Mouse (Mus musculus) myocyte (in vitro differentiated cells): ENCODE measurements at regions not wholly inside any gene's neighbourhood (a gene's known extent, or its start where the extent isn't known, plus 50 kb on each side); places are given as distances from the start of the nearest gene placed in this dataset.

ENCODE experiments used
- H3K27me3 ChIP-seq: one replicate; pipeline ENCODE4 v1.6.1; 2011; ENCODE audit not compliant: control insufficient read depth, insufficient read depth, insufficient read length
- H3K36me3 ChIP-seq: one replicate; pipeline ENCODE4 v1.6.1; 2011; ENCODE audit not compliant: control insufficient read depth, insufficient read depth
- H3K4me2 ChIP-seq: one replicate; pipeline ENCODE4 v1.6.1; 2011; ENCODE audit warnings: low read depth, control low read depth
- H3K4me3 ChIP-seq: one replicate; pipeline ENCODE4 v1.5.1; 2011; ENCODE audit warnings: mild to moderate bottlenecking, control low read depth, moderate library complexity
- H3K79me2 ChIP-seq: one replicate; pipeline ENCODE4 v1.6.1; 2011; ENCODE audit not compliant: control insufficient read depth, insufficient read depth
- H3ac ChIP-seq: one replicate; pipeline ENCODE4 v1.6.1; 2011; ENCODE audit not compliant: control insufficient read depth, insufficient read length
- CEBPB ChIP-seq: IDR thresholded peaks from 2 replicates; pipeline ENCODE4 v1.6.1; 2011; ENCODE audit warnings: mild to moderate bottlenecking, moderate library complexity; ENCODE audit not compliant: poor library complexity, insufficient read depth, severe bottlenecking
- E2F4 ChIP-seq: IDR thresholded peaks from one replicate; pipeline ENCODE4 v1.6.1; 2011; ENCODE audit warnings: mild to moderate bottlenecking, control low read depth, moderate library complexity; ENCODE audit not compliant: insufficient read depth
- MAX ChIP-seq: IDR thresholded peaks from one replicate; pipeline ENCODE4 v1.6.1; 2011; ENCODE audit warnings: low read depth, mild to moderate bottlenecking, control low read depth
- MYOD1 ChIP-seq, 3 experiments: IDR thresholded peaks; one replicate each; pipeline ENCODE4 v1.6.1; 2011; ENCODE audit warnings: control low read depth in 2 of 3, low read depth in 2 of 3, mild to moderate bottlenecking in 2 of 3, moderate library complexity in 1 of 3; ENCODE audit not compliant: insufficient read length in 2 of 3, control insufficient read depth in 1 of 3
- MYOG ChIP-seq, 3 experiments: IDR thresholded peaks; one replicate each; pipeline ENCODE4 v1.6.1; 2011; ENCODE audit warnings: control low read depth in 2 of 3, low read depth in 2 of 3, mild to moderate bottlenecking in 2 of 3; ENCODE audit not compliant: insufficient read length in 2 of 3, control insufficient read depth in 1 of 3, insufficient read depth in 1 of 3
- POLR2A ChIP-seq: IDR thresholded peaks from one replicate; pipeline ENCODE4 v1.6.1; 2011; ENCODE audit warnings: low read depth, mild to moderate bottlenecking, control low read depth, moderate library complexity; ENCODE audit not compliant: insufficient read length
- POLR2AphosphoS2 ChIP-seq: IDR thresholded peaks from one replicate; pipeline ENCODE4 v1.6.1; 2011; ENCODE audit warnings: low read depth, control low read depth; ENCODE audit not compliant: insufficient read length
- REST ChIP-seq: IDR thresholded peaks from one replicate; pipeline ENCODE4 v1.6.1; 2011; ENCODE audit warnings: mild to moderate bottlenecking, control low read depth, moderate library complexity; ENCODE audit not compliant: insufficient read depth, insufficient read length
- SRF ChIP-seq: IDR thresholded peaks from one replicate; pipeline ENCODE4 v1.6.1; 2011; ENCODE audit warnings: low read depth; ENCODE audit not compliant: control insufficient read depth, insufficient read length
- TCF12 ChIP-seq: IDR thresholded peaks from one replicate; pipeline ENCODE4 v1.6.1; 2011; ENCODE audit warnings: mild to moderate bottlenecking, control low read depth; ENCODE audit not compliant: poor library complexity, insufficient read depth, severe bottlenecking
- TCF3 ChIP-seq: IDR thresholded peaks from one replicate; pipeline ENCODE4 v1.6.1; 2011; ENCODE audit warnings: low read depth, control low read depth; ENCODE audit not compliant: insufficient read length
- USF1 ChIP-seq: IDR thresholded peaks from one replicate; pipeline ENCODE4 v1.6.1; 2011; ENCODE audit warnings: low read depth, mild to moderate bottlenecking, control low read depth, moderate library complexity

DNA sequence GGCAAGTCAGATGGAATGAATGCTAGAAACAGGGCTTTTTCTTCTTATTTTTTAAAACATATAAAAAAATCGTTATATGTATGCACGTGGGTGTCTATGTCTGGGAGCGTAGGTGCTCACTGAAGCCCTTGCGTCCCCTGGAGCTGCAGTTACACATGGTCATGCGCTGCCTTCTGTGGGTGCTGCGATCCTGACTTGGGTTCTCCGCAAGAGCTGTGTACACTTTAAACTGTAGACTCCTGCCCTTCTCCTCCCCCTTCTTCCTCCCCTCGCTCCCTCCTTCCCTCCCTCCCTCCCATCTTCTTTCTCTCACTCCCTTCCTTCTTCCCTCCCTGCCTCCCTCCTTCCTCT is 56.0 kb upstream of the Ahctf1 start:
- Histone ChIP-seq H3K79me2 (no peaks in the 10 kb centered on the region), H3K4me3 (no peak overlapping the region), H3K27me3 (no peaks in the 10 kb centered on the region), H3ac (no peak overlapping the region), H3K4me2 (no peak overlapping the region), H3K36me3 (no peaks in the 10 kb centered on the region)
- TF ChIP-seq TCF12 (no peak), POLR2AphosphoS2 (no peak), POLR2A (no peak), MYOD1 (IDR thresholded peaks at IDR 0.05; ENCODE audit: control insufficient read depth in 1 of 3, insufficient read length in 2 of 3, low read depth in 2 of 3) (no peak), MAX (no peak), TCF3 (no peak), CEBPB (no peak), MYOG (IDR thresholded peaks at IDR 0.05; ENCODE audit: control insufficient read depth in 1 of 3, insufficient read depth in 1 of 3, insufficient read length in 2 of 3, low read depth in 2 of 3) (no peak), REST (no peak), E2F4 (no peak), SRF (no peak), USF1 (no peak)

DNA sequence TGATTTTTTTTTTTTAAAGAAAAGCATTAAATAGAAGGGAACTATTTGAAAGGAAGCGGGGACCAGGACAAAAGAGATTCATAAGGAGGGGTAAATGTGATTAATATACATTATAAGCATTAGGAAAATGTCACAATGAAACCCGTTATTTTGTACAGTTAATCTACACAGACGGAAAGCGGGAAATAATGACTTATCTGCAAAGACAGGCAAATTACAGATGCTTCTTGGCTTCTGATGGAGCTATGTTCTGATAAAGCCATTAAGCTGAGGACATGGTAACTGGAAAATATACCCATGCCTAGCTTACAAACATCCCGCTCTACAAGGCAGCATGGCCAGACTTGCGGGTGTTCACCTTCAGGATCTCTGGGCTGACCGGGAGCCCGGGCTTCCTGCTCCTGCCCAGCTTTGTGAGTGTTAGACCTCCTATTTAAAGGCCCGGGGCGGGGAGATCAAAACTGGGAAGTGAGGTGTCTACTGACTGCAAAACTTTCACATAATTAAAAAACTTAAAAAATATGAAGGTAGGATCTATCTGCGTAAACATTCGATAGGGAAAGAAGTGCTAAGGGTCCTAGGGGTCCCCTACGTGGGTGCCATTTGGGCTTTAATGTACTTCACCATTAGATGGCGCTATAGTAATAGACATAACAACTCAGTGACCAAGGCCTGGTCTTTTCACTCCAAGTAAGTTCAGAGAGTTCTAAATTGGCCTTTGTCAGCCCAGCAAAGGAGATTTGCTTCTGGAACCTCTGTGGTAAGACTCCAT is 55.5 kb upstream of the Ahctf1 start:
- Histone ChIP-seq H3K27me3 (no peaks in the 10 kb centered on the region), H3K4me3 (no peak overlapping the region), H3ac (no peak overlapping the region), H3K4me2 (no peak overlapping the region), H3K79me2 (no peaks in the 10 kb centered on the region), H3K36me3 (no peaks in the 10 kb centered on the region)
- TF ChIP-seq MYOD1 (IDR thresholded peaks at IDR 0.05; ENCODE audit: control insufficient read depth in 1 of 3, insufficient read length in 2 of 3, low read depth in 2 of 3) (no peak), POLR2AphosphoS2 (no peak), SRF (no peak), USF1 (no peak), TCF12 (no peak), POLR2A (no peak), TCF3 (no peak), MAX (no peak), E2F4 (no peak), REST (no peak), MYOG (IDR thresholded peaks at IDR 0.05; ENCODE audit: control insufficient read depth in 1 of 3, insufficient read depth in 1 of 3, insufficient read length in 2 of 3, low read depth in 2 of 3) (no peak), CEBPB (no peak)

DNA sequence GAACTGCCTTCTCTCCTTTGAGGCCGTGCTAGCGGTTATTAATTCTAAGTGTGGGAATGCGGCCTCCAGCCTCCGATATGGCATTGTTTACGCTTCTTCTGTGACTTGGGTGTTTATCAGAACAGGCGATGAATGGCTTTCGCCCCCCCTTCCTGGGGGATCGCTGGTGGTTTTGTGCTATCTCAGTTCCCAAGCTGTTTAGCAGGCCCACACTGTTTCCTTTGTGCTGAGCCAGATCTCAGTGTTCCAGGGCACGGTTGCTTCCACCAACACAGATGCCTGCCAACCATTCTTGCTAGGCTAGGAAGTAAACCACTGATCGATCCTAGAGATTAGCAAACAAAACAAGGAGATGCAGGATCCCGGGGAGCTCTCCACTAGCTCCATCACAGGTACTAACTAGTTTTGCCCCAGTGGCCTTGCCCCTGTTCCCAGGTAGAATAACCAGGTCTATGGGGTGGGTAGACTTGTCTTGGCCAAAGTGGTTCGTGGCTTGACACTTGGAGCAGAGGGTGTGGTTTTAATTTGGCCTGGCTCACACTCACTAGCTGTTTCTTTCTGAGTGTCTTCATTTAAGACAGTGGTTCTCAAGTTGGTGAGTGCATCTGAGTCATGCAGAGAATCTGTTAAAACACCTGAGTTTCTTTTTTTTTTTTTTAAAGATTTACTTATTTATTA is 50.9 kb upstream of the Ahctf1 start:
- Histone ChIP-seq H3K27me3 (no peaks in the 10 kb centered on the region), H3K4me3 (no peak overlapping the region), H3K36me3 (no peaks in the 10 kb centered on the region), H3K79me2 (no peaks in the 10 kb centered on the region), H3ac (no peak overlapping the region), H3K4me2 (no peak overlapping the region)
- no peak for TF ChIP-seq TCF12
- TF ChIP-seq REST, result no peak
